In genomic region chr10:84008923-84009322, GRCm38 (mm10) we compare ENCODE assay signal across 15 mouse cellular contexts.
"Had no signal": no experiment of that assay in that cellular context is flagged by ENCODE, and none has a peak within 500 bp of the region (broad histone marks: within the 10 kb centered on the region; RNA-seq: fewer than 3 reads in every experiment).

No protein-coding gene starts in this region.

- H3K9me3 ChIP-seq: limb, embryonic 15.5 days; liver, embryonic 12.5 days; midbrain, embryonic 13.5 days; midbrain, embryonic 15.5 days; neural tube, embryonic 12.5 days; stomach, embryonic 15.5 days had no signal

- ATAC-seq: liver, embryonic 12.5 days; midbrain, embryonic 13.5 days; midbrain, embryonic 15.5 days had no signal

- H3K27ac ChIP-seq: limb, embryonic 15.5 days; liver, embryonic 12.5 days; liver, embryonic 14.5 days; macrophage; midbrain, embryonic 13.5 days; midbrain, embryonic 15.5 days; neural tube, embryonic 12.5 days; stomach, embryonic 15.5 days; stomach, postnatal 0 days had no signal

- H3K4me3 ChIP-seq: limb, embryonic 15.5 days; liver, embryonic 12.5 days; megakaryocyte, embryonic 14.5 days; midbrain, embryonic 13.5 days; midbrain, embryonic 15.5 days; neural tube, embryonic 12.5 days; stomach, embryonic 15.5 days had no signal

- H3K4me2 ChIP-seq: limb, embryonic 15.5 days; liver, embryonic 12.5 days; midbrain, embryonic 11.5 days; midbrain, embryonic 13.5 days; midbrain, embryonic 15.5 days; neural tube, embryonic 12.5 days; stomach, embryonic 15.5 days had no signal

- H3K4me1 ChIP-seq: liver, embryonic 12.5 days; megakaryocyte, embryonic 14.5 days; midbrain, embryonic 13.5 days; midbrain, embryonic 15.5 days; neural tube, embryonic 12.5 days; stomach, embryonic 15.5 days had no signal

- H3K27me3 ChIP-seq: limb, embryonic 15.5 days; liver, embryonic 12.5 days; midbrain, embryonic 13.5 days; midbrain, embryonic 15.5 days; neural tube, embryonic 12.5 days; stomach, embryonic 15.5 days had no signal

- H3K36me3 ChIP-seq: limb, embryonic 15.5 days; liver, embryonic 12.5 days; midbrain, embryonic 13.5 days; midbrain, embryonic 15.5 days; neural tube, embryonic 12.5 days; stomach, embryonic 15.5 days had no signal

- DNase-seq: right cerebral cortex, postnatal 14 days; thymus, adult 2 months; thymus, postnatal 25 days; thymus, postnatal 4 days had no signal

- H3K9ac ChIP-seq: limb, embryonic 15.5 days; liver, embryonic 12.5 days; liver, embryonic 14.5 days; midbrain, embryonic 13.5 days; midbrain, embryonic 15.5 days; neural tube, embryonic 12.5 days; stomach, embryonic 15.5 days had no signal
